In genomic region chr1:62722526-62722925, GRCm38 (mm10) we compare ENCODE assay signal across 10 mouse cellular contexts. TPM values are rescaled to one million over a fixed set of nuclear protein-coding genes. Genes with fewer than 3 reads are reported as not detected.
DNase-seq lines count a peak whose midpoint lies in the region; ATAC-seq and TF ChIP-seq lines count a peak whose summit lies in the region.
"Had no signal": no experiment of that assay in that cellular context is flagged by ENCODE, and none has a peak within 500 bp of the region (broad histone marks: within the 10 kb centered on the region; RNA-seq: fewer than 3 reads in every experiment).

No protein-coding gene starts in this region.

- no peak for TF ChIP-seq POLR2A in kidney, adult 2 months (IDR thresholded peaks at IDR 0.05; ENCODE audit: low read depth, low read length)

- no peak overlapping the region for H3K4me2 ChIP-seq in kidney, embryonic 15.5 days
- H3K4me2 ChIP-seq: neural tube, embryonic 15.5 days had no signal

- TF ChIP-seq CTCF in kidney, adult 2 months (conservative IDR thresholded peaks at IDR 0.05; ENCODE audit: insufficient read depth, insufficient read length, low read depth, low read length): peak; percentile 78

- peaks cover 11% of the 10 kb centered on the region; the same call in 1 of the 2 replicates for H3K4me1 ChIP-seq in kidney, adult 2 months (ENCODE audit: control insufficient read depth, insufficient read depth, low read length)
- peaks cover 49% of the 10 kb centered on the region for H3K4me1 ChIP-seq in kidney, embryonic 15.5 days

- H3K9ac ChIP-seq in kidney, embryonic 15.5 days: no peak overlapping the region
- H3K9ac ChIP-seq: neural tube, embryonic 15.5 days had no signal

- intact Hi-C loops in left cerebral cortex, postnatal 25 days (cut with DNase I): no loop called here

- no peak overlapping the region for H3K27ac ChIP-seq in kidney, adult 2 months (ENCODE audit: insufficient read depth, low read depth, low read length)
- H3K27ac ChIP-seq in kidney, embryonic 15.5 days: no peak overlapping the region
- H3K27ac ChIP-seq: neural tube, embryonic 15.5 days had no signal

- H3K27me3 ChIP-seq in kidney, adult 2 months (replicated peaks; ENCODE audit: control insufficient read depth, insufficient read depth, low read length): no peaks in the 10 kb centered on the region
- H3K27me3 ChIP-seq in kidney, embryonic 15.5 days: peaks cover 33% of the 10 kb centered on the region
- H3K27me3 ChIP-seq: neural tube, embryonic 15.5 days had no signal

- DNase-seq in kidney, adult 2 months: no peak
- DNase-seq in kidney, postnatal 4 days: no peak
- peak; percentile 46 for DNase-seq in CD4-positive helper T cell, adult 2 months (ENCODE audit: low read depth, low spot score)
- DNase-seq in R1 (ENCODE audit: low read depth, low spot score): peak; percentile 90
- peak; percentile 48 for DNase-seq in mesoderm, embryonic 11.5 days (ENCODE audit: low read depth, low spot score)
- no peak for DNase-seq in right cerebral cortex, adult 2 months (ENCODE audit: low spot score in 2 of 2)
- DNase-seq in left cerebral cortex, postnatal 25 days (ENCODE audit: low spot score in 2 of 2): no peak
- DNase-seq: cerebellum, adult 9-11 months had no signal

- no peak overlapping the region for H3K4me3 ChIP-seq in kidney, adult 2 months (ENCODE audit: insufficient read depth, low read depth, low read length)
- no peak overlapping the region for H3K4me3 ChIP-seq in kidney, embryonic 15.5 days (replicated peaks)
- H3K4me3 ChIP-seq: neural tube, embryonic 15.5 days had no signal

- H3K36me3 ChIP-seq in kidney, adult 2 months (ENCODE audit: control insufficient read depth, insufficient read depth, low read length): no peaks in the 10 kb centered on the region
- peaks cover 5% of the 10 kb centered on the region; the same call in 1 of the 2 replicates for H3K36me3 ChIP-seq in kidney, embryonic 15.5 days

- no peaks in the 10 kb centered on the region for H3K9me3 ChIP-seq in kidney, embryonic 15.5 days (replicated peaks)
- H3K9me3 ChIP-seq: neural tube, embryonic 15.5 days had no signal

- no peak for ATAC-seq in kidney, embryonic 15.5 days (replicated peaks; ENCODE audit: low FRiP score)

- 80% methylated on average over 8 of the region's 8 CpGs for WGBS in kidney, adult 2 months
- WGBS in kidney, embryonic 15.5 days: 71% methylated on average over 8 of the region's 8 CpGs

RNA-seq across cellular contexts. Expression of gene Nrp2, which starts 19.4 kb away (rescaled TPM):
- polyA plus RNA-seq in kidney, adult 2 months (2012; rRNA removed): 16.2 and 17.1 TPM in 2 replicates
- total RNA-seq in left cerebral cortex, postnatal 25 days (2021): 10 to 100 TPM; 26.1 to 36.8 TPM
- 11.7 and 12.2 TPM in 2 replicates for polyA plus RNA-seq in kidney, embryonic 15.5 days (2015; fragmentation: Nextera tagmentation; extraction: Ambion mirVana)

Comparison
In these comparisons a context has a peak if more than half of its experiments do, and no peak if none do; other contexts are left out.
1. DNase-seq: peak in CD4-positive helper T cell, adult 2 months (single experiment), R1 (single experiment) and mesoderm, embryonic 11.5 days (single experiment); none in kidney, adult 2 months (single experiment), kidney, postnatal 4 days (0 of 2), right cerebral cortex, adult 2 months (0 of 2) and left cerebral cortex, postnatal 25 days (0 of 2).